Mouse (Mus musculus): ENCODE measurements around the gene Rbfox3.

Rbfox3 gene

DNA sequence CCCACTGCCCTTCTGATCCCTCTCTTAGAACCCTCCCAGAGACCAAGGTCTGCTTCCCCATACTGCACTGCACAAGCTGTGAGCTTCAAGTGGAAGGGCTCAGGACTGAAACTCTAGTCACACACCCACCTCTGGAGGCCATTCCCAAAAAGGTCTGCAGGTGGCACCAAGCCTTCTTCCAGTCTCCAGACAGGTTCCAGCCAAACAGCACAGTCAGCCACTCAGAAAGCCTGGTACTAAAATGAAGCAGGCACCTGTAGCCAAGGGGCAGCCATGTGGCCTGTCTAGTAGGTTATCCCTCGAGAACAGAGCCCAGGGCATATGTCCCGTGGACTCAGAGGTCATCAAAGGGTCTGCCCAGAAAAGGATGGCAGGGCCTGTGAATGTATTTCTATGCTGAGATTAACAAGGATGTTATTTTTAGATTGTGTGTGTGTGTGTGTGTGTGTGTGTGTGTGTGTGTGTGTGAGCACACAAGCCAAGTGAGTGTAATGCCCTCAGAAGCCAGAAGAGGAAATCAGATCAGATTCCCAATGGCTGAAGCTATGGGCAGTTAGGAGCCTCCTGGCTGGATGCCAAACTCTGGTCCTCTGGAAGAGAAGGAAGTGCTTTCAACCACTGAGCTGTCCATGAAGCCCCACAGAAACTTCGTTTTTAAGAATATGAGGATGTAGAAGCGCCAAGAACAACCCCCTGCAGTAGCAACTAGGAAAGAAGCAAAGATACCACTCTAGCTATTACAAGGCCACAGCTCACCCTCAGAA lies at the start of gene Rbfox3:
Rbfox3 (minus strand) TSS at position 291 of the 764 bp plus-strand sequence.
- DNase-seq: peak; percentile 14

DNA sequence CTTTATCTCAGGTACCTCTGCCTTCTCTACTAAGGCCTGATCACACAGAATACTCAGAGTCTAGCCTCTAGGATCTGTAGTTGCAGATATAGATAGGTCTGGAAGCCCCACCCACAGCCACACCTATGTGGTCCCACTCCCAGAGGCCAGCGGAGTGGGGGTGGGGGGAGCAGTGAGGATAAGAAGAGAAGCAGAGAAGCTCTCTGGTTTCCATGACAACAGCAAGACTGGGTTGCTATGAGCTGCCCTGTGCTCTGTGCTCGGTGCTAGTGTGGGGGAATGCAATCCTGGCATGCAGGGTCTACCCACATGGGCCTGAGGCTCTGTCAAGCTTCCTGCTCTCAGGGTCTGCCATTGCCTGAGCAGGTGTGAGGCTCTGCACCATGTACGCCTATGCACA lies 49.3 kb upstream of the Rbfox3 start:
- DNase-seq: no peak

DNA sequence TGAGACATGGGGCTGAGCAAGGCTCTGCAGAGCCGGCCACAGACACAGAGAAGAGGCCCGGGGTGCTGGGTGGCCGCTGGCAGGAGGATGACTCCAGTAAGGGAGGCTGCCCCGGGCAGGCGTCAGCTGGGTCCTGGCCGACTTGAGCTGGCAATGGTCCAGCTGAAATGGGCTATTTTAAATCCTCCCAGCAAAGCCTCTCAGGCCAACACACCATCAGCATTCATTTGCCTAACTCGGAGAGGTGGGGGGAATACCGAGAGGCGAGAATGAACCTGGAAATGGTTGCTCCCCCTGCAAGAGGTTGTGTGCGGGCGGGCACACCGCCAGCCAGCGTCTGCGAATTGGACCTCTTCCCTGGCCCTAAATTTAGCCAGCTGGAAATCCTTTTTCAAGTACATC lies 45.7 kb upstream of the Rbfox3 start:
- DNase-seq: no peak

DNA sequence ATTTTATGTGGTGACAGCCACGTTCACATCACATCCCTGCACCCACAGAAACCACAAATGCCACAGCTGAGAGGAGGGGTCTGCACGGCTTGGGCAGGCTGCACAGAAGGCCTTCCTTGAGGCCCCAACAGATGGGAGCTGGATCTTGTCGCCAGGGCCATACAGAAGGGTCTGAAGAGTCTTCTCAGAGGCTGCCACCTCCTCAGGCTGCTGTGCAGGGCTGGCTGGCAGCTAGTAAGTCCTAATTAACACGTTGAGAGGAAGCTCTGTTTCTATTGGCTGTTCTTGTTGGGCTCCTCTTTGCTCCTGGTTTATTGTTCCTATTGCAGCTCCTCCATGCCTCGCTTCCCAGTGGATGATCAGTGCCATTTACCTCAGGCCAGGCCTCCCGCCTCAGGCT lies 43.6 kb upstream of the Rbfox3 start:
- DNase-seq: no peak

DNA sequence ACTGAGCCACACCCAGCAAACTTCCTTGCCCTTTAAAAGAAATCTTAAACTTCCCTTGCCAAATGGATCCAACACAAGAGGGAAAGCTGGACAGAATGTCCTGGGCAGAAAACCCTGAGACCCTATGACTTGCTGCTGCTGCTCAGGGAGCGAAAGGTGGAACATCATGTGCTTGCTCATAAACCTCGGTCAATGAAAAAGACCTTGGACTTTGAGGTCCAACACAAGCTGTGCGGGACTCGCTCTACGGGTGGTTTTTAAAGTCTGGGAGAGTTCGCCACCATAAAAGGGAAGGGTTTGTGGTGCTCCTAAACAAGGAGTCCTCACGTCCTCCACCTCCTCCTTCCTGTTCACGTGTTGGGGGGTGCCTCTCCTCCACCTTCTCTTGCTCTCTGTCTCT lies 34.5 kb upstream of the Rbfox3 start:
- DNase-seq: peak; percentile 13

DNA sequence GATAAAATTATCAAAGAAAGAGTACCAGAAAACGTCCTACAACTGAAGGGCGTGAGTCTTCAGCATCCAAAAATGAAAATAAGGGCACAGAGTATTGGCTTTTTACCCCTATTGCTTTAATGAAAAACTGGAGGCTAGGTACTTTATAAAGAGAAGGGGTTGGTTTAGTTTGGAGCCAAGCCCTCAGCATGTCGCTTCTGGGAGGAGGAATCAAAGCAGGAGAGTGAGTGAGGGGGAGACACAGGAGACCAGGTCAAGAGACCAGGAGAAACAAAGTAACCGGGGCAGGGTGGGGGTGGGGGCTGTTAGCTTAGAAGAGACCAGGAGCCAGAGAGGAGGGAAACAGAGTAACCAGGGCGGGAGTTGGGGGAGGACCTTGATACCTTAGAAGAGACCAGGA lies 29.9 kb upstream of the Rbfox3 start:
- no peak for DNase-seq

DNA sequence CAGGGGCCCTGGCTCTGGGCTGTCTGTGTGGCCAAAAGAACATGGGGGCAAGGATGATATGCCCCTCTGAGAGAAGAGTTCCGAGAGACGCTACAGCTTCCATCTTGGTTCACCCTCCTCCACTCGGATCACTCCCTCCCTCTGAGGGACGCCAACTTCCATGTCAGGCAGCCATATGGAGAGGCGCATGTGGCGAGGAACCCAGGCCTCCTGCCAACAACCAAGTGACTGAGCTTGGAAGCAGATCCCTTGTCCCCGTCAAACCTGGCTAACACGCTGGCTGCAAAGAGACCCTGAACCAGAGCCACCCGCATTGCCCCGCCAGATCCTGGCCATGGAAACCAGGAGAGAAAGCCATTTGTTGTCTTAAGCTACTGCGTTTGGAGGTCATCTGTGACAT lies 29.1 kb upstream of the Rbfox3 start:
- no peak for DNase-seq

DNA sequence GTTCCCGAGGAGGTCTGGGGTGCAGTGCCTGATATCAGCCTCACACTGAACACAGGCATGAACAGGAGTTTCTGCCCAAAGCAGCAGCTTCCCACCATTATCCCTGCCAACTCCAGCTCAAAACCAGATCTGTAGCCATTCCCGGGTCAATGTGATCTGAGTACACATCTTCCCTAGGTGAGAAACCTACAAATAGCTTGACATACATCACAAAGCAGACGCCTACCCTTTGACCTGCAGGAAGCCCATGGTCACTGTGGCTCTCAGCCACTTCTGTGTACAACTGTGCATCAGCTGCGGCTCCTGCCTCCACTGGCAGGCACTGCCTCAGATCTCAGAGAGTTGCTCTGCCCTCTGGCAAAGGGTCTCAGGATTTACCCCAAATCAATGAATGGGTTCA lies 28.3 kb upstream of the Rbfox3 start:
- no peak for DNase-seq

DNA sequence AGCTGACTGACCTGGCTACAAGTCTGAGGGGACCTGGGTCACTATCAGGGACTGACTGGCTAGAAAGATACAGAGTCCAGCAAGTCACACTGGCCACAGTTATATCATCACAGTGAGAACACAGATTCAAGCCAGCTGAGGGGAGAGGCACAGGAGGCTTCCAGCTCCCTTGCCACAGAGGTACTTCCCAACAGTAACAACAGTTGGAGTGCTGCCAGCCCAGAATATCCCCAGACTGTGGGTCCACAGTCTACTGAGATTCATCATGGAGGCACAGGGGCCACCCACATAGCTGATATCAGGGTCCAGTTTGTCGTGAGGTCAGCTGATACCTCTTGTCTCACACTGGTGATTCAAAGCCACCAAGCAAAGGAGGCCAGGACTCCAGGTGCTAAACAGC lies 23.5 kb upstream of the Rbfox3 start:
- no peak for DNase-seq

DNA sequence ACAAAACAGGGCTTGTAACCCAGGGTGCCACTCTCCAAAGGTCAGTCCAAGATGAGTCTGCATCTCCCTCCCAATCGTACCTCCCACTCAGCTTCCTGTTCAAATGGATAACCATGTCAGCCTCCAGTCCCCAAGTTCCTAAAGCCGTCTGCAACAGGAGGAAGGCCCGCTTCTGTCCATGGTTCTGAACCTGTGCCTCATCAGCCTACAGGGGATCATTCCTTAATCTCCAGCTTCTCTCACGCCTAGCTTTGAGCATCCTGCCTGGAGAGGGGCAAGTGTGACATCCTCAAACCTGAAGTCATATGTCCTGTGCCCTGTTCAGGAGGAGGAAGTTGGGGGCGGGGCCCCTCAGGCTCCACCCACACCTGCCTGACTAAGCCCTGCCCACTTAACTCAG lies 15.7 kb upstream of the Rbfox3 start:
- DNase-seq: no peak

DNA sequence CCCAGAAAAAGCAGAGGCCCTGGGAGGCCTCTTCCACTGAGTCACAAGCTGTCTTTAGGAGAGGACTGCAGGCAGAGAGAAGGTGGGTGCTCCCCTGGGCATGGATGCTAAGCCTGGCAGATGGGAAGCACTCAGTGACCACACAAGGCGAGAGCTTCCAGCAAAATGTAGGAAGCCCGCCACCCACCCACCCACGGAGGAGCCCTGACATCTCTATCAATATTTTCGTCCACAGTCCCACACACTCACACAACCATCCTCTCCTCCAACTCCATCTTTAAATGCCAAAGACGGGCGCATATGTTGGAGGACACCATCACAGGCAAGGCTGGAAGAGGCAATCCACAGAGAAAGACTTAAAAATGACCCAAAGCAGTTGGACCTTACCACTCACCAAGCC lies 10.5 kb upstream of the Rbfox3 start:
- DNase-seq: no peak

DNA sequence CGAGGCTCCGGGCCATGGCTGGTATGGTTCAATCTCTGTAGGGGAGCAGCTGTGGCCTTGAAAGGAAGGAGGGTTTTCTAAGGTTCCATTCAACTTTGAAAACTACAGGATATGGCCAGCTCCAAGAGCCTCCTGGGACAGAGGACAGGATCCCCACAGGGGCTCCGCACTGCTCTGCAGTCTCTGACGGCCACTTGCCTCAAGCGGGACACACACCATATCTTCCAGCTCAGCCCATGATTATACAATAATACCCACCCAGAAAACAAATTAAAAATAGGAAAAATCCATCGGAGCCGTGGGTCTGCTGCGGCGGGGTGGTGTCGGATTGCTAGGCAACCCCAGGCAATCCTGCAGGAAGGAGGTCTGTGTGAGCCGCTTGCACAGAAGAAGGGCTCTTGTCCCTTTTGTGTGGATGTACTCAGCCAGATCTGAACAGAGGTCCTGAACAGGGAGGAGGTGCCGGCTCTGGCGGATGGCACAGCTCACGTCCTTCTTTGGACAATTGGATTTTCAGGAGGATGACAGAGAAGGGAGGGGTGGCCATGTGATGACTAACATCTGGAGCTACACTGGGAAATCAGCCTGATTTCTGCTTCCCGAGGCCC lies 5.1 kb upstream of the Rbfox3 start:
- no peak for DNase-seq

DNA sequence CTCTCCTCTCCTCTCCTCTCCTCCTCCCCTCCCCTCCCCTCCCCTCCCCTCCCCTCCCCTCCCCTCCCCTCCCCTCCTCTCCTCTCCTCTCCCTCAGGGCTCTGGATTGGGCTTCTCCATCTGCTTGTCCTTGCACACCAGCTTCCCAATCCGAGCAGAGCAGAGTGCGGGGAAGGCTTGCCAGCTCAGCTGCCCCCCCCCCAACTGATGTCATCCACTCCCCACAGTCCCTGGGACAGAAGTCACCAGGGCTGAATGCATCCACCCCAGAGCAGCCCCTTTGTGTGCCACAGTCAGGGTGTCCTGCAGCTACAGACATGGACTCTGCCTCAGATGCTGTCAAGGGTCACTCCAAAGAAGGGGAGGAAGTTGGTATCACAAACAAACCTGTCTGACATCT lies 4.5 kb upstream of the Rbfox3 start:
- DNase-seq: no peak

DNA sequence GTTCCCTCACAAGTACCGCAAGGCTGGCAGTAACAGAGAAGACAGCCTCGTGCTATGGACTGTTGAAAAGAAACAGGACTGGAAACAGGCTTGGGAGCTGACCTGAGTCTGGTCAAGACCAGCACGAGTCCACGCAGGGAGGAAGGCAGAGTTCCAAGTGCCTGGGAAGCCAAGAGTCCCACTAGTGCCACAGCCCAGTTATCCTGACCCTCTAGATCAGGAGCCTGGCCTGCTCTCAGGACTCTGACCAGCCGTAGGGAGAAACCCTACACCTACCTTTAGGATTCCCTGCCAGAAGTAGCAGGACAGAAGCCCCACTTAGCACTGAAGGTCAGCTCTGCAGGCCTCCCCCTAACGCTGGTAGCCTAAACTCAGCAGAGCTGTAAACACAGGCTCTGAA lies 1.3 kb upstream of the Rbfox3 start:
- no peak for DNase-seq

DNA sequence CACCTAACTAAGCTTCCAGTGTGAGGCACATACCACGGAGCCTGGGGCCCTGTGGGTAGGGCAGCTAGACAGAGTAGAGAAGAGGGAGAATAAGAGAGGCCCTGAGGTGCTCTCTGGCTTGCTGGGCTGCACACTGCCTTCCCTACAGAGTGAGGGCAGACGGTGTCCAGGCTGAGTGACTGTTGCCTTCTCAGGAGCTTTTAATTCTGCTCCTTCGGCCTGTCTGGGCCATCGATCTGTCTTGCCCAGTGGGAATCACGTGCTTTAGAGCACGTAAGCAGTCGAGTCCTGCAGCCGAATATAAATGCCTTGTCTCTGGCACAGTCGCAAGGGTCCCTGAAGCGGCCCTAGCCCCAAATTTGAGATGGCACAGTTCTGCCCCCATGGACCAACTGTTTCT lies 641 bp downstream of the Rbfox3 start:
- no peak for DNase-seq

DNA sequence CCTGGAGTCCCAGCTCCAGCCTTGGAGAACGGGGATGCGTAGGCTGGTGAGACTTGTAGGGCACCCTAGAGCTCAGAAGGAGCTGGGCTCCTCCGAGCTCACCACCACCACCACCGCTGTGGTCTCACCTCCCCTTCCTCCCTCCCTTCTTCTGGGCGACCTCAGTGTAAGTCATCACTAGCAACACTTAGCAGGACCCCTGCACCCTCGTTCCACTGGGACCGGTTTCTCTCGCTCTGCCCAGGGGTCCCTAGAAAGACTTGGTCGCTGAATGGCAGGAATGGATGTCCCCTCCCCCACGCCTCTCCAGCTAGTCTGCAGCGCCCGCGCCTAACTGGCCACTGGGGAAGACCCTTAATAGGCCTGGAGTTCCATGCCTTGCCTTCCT lies 1.6 kb downstream of the Rbfox3 start:
- no peak for DNase-seq

DNA sequence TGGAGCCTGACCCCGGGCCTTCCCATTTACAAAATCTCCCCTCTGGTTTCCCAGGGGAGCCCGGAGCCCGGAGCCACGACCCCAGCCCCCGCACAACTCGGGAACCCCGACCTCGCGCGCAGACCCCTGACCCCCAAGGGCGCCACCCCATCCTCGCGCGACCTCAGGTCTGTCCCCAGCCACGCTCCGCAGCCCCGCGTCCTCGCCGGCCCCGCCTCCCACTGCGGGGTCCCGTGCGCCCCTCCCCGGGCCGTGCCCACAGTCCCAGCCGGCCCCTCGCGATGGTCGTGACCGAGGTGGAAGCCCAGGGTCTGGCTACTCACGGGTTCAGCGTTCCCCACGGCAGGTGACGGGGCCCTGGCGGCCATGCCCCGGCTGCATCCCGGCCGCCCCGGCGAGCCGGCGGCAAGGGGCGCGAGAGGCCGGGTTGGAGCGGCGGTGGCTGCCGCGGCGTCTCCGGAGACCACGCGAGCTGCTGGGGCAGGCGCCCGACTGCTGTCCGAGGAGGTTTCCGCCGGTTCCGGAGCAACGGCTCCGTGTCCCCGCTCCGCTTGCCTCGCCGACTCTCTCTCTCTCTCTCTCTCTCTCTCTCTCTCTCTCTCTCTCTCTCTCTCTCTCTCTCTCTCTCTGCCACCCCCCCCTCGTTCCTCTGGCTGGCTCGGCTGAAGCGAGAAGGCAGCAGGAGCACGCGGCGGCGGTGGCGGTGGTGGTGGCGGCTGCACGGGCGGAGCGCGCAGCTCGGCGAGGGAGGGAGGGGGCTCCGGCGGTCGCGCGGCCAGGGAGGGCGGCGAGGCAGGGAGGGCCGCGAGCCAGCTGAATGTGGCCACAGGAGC lies 2.2 kb downstream of the Rbfox3 start:
- no peak for DNase-seq

DNA sequence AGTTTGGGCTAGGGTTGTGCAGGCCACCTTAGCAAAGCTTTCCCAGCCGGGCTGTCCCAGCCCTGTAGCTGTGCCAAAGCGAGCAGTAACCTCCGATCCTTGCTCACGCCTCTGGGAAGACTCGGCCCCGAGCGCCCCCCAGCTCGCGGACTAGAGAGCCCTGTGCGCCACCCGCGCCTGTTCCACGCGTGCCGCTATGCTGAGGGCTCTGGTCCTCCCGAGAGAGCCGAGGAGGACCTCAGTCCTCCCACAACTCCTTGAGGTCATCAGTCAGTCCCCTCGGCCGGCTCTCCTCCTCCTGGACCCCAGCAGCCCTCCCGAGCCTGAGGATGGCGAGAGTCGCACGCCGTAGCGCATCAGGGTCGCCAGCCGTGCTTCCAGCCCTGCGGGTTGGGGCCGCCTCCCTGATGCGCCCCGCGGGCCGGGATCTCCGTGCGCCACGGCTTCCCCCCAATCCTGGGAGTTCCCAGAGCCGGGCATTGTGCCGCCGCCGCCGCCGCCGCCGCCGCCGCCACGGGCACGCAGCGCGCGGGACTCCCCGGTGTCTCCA lies 2.9 kb downstream of the Rbfox3 start:
- DNase-seq: no peak

DNA sequence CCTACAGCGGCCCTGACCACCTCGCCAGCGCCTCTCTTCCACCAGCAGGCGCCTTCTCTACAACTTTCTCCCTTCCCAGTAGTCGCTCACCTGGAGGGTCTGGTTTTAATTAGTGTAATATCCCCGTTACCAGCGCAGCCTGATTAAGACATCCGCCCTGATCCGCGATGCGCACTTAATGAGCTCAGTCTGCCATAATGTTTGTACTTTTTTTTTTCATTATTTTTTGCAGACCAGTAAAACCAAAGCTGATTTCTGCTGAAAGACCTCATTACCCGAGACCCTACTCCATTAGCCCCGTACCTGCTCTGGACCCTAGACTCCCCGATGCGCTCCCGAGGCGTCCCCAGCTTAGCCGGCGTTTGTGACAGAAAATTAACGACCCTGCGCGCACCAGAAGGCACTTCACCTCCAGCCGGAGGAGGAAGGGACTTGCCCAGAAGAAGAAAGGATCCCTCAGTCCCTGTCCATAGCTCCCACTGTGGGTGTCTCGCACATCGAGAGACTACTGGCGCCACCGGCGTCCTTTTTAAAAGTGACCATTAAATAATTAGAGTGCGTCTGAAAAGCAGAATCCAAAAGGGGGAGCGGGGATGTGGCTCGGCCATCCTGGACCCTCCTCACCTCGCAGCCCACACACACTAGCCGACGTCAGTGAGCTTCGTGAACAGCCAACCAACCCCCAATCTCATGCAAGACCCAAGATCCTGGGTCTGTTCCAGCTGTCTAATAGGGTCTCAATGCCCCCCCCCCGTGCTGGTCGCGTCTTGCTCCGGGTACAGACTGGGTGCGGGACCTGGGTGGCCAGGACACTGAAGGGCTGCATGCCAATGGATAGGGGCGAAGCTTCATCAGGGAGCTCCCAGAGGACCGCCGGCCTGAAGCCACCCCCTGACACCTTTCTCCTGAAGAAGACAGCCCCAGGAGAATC lies 3.7 kb downstream of the Rbfox3 start:
- no peak for DNase-seq

DNA sequence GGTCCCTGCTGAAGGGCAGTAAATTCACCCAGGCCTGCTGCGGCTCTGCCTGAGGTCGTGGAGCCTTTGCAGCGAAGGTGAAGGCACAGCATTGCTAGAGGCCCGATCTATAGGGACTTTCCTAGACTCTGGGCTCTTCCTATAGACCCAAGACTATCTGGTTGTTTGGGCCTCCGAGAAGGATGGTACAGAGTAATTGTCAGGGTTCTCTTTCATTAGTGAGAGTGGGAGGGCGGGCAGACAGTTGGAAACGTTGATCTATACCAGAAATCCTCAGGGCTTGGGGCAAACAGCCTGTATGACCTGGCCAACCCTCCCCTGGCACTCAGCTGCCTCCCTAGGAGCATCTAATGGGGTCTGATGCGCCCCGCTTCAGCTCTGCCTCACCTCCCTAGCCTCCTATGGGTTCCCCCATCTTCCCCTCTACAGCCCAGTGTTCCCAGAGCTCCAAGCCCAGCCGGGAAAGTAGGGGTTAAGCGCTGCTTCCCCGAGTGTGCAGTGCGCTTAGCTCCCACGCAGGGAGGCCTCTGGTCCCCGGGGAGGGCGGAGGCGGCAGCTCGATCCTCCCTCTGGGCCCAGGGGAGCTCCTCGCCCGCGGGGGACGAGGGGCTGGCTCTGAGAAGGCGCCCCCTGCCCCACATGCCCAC lies 4.5 kb downstream of the Rbfox3 start:
- no peak for DNase-seq

DNA sequence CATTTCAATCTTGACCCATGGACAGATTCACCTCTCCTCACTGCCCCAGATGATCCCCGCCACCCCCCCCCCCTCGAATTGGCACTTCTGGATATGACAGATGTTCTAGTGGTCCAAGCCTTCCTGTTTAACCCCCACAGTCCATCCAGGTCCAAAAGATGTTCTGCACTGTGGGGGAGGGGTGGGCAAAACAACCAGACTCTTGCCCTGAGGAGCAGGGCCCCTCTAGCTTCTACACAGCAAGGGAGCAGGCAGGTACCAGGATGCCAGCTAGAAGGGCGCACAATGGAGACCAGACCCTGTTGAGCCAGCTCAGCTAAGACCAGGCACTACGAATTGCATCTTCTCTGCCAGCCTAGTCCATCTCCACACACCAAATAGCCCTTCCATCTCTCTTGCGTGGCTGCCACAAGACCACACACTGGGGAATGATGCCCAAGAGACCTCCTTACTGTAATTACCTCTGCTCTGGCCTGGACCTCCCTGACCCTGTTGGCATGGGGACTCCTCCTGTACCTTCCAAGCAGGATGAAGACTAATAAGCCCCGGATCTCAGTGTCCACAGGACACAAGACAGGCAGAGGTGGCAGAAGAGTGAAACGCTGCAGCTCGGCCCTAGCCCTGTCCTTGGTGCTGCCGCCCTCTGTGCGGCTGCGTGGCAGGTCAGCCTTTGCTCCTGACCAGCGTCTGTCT lies 5.1 kb downstream of the Rbfox3 start:
- DNase-seq: no peak

Data from kidney, adult 9 months (tissue).